Mouse (Mus musculus): ENCODE results near the gene Gpr153.
"Not testable (repeated sequence)": the region's sequence is repeated elsewhere in the genome, so short reads cannot be mapped to it uniquely, and the experiment has no call there.

The Gpr153 gene

DNA sequence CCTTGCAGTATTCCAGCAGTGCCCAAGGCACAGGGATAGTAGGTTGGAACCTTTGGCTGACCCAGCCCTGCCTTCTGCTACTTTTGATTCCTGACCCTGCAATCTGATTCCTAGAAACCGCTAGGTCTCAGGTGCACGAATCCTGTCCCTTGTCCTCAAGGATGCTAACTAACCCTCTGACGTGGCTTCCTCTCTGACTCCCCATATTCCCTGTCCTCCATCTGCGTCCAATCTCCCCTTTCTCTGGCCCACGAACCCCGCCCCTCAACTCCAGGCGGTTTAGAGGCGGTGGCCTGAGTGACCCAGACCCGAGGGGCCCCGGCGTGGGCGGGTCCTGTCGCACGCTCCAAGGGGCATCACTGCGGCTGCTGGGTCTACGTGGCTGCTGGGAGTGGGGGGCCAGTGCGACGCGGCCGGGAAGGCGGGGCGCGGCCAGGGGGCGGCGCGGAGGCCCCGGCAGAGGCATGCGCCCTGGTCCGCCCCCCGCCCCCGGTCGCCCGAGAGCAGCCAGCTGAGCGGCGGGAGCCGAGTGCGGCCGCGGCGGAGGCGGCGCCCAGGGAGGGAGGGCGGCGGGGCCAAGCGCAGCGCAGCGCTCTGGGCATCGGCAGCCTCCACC, at the start of gene Gpr153:
Gene Gpr153 (plus strand): TSS at position 612 of the 616 bp plus-strand sequence.
- DNase-seq: peak; percentile 66

DNA sequence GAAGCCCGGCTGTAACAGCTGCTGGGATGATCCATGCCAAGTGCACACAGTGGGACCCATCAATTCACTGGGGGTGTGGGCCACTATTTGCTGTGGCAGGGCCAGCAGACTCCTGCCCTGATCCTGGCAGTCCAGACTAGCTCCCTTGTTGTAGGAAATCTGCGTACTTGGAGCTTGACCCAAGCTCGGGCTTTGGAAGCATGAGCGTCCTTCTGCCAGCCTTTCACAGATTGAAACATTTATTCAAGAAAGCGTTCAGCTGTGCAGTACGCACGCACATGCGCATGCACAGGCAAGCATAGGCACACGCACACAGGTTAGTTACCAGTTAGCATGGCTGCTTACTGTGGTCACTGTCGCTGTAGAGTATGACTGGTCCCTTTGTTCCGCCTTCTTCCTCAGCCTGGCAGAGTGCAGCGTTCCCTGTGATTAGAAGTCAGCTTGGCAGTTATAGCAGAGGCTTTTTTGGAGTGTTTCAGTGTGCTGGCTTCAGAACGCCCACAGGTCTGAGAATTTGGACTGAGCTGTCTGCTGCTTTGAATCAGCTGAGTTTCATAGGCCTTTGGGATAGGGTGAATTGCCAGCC, 47.0 kb upstream of the Gpr153 start:
- peak; percentile 34 for DNase-seq

DNA sequence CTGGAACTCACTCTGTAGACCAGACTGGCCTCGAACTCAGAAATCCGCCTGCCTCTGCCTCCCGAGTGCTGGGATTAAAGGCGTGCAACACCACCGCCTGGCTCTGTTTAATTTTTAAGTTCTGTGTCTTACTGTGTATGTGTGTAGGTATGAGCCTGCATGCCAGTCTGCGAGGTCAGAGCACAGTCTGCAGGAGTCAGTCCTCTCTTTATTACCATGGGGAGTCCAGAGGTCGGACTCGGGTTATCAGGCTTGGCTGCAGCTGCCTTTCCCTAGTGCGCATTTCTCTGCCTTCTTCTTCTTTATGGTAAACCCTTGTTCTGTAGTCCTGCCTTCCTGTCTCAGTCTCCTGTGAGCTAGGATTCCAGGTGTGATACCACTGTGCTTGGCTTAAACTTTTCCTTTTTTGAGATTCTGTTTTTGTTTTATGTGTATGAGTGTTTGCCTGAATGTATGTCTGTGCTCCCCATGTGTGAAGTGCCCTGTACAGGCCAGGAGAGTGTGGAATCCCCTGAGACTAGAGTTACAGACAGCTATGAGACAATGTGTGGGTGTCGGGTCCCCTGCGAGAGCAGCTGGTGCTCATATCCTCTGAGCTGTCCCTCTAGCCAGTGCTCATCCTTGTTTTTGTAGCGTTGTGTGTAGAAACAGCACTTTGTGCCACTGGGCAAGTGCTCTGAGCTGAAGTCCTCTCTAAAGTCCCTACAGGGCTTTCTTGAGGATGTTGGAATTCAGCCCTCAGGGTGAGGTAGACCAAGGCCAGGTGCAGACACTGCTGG, 46.1 kb upstream of the Gpr153 start:
- DNase-seq: no peak

DNA sequence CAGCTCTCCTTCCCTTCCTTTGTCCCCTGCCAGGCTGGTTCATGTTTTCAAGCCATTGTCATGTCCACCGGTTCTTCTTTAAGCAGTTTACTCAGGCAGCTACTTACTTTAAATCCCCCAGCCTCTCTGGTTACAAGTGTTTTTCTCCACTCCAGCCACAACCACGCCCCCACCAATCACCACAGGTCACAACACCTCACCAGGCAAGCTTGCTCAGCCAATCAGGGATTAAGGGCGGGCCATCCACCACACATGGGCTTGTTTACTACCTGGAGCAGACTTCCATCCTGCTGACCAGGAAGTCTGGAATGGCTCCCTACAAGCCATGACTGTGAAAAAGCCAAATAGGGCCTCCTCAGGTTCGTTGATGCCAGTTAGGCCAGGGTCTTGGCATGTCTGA, 43.7 kb upstream of the Gpr153 start:
- DNase-seq: not testable (repeated sequence)

DNA sequence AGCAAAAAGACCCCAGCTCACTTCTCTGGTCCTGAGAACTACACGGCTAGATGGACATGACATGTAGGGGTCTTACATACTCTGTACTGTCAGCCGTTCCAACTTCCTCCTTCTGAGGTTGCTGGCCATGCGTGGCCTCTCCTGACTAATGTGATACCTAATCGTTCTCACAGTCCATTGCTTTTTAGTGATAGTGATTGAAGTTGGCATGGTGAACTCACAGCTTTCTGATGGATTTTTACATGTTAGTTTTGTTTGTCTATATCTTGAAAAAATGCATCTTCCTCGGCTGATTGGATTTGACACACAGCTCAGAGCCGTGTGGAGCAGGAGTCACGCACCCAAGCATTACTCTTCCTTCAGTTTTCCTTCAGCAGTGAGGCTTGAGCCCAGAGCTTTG, 42.7 kb upstream of the Gpr153 start:
- no peak for DNase-seq

DNA sequence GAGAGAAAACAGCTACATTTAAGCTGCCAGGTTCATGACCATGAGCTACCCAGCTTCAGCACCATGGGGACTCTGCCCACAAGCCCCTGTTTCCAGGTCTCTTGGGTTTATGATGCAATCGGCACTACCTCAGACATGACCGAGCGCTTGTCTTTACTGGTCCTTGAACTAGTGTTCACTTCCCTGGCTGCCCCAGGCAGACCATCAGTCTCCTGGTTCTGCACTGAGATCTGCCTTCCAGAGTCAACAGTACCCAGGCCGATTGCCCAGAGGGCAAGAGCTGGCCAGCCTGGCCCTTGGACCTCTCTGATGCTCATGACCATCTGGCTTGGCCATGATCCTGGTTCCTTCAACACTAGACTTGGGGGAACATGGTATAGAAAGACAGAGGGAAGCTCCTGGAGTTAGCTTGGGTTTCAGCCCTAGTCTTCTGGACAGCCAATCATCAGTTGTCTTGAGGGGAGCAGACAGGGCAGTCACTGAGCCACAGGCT, 41.6 kb upstream of the Gpr153 start:
- DNase-seq: no peak

DNA sequence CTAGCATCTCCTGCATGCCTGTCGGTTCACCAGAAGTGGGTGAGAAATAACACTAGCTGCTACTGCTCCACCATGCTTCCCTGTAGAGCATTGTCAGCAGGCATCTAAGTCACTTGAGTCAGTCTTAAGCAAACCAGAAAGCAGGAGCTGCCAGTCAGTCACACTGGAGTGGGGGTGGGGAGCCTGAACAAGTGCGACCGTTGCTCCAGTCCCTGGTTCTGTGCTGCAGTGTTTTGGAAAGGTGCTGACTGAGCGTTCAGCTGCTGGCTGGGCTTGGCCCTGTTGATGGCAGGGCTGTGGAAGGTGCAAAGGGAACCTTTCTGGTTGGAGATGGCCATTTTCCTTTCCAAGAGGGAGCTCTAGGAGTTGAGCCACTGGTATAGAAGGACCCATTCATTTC, 34.1 kb upstream of the Gpr153 start:
- no peak for DNase-seq

DNA sequence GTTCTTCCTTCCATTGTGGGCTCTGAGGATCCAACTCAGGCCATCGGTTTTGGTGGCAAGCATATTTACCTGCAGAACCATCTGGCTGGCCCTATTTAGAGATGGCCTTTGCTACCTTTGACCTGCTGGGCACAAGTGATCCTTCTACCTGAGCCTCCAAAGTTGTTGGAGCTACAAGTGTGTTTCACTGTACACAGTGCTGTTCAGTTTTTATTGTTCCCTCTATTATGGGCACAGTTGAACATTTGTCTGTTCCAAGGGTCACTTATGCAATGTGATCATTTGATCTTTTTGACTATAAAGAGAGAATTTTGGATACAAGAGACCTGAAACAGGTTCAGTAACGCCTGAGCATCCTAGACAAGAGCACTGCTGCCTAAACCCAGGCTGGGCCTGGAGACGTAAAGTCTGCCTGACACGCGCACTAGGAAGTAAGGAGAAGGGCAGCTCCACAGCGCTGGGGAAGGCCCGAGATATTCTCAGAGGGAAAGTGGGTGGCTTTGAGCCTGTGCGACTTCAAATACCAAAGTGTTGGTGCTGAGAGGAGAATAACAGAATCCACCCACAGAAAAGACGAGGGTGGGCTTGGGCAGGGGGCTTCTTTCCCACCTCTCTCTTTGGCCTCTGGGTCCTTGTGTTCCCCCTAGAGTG, 30.7 kb upstream of the Gpr153 start:
- no peak for DNase-seq

DNA sequence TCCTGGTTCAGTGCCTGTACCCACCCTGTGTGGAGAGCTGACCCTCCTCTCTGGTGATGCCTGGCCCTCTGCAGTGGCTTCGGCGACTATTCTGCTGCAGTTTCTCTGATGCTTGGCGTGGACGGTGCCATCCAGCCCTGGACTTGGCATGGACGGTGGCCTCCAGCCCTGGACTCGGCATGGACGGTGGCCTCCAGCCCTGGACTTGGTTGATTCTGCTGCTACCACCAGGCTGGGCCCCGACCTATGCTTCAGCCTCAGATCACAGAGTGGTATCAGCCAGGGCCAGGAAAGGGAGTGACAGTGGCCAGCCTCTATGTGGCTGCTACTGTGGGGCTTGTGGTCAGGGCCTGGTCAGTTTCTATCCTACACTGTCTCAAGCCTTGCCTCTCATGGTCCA, 30.1 kb upstream of the Gpr153 start:
- no peak for DNase-seq

DNA sequence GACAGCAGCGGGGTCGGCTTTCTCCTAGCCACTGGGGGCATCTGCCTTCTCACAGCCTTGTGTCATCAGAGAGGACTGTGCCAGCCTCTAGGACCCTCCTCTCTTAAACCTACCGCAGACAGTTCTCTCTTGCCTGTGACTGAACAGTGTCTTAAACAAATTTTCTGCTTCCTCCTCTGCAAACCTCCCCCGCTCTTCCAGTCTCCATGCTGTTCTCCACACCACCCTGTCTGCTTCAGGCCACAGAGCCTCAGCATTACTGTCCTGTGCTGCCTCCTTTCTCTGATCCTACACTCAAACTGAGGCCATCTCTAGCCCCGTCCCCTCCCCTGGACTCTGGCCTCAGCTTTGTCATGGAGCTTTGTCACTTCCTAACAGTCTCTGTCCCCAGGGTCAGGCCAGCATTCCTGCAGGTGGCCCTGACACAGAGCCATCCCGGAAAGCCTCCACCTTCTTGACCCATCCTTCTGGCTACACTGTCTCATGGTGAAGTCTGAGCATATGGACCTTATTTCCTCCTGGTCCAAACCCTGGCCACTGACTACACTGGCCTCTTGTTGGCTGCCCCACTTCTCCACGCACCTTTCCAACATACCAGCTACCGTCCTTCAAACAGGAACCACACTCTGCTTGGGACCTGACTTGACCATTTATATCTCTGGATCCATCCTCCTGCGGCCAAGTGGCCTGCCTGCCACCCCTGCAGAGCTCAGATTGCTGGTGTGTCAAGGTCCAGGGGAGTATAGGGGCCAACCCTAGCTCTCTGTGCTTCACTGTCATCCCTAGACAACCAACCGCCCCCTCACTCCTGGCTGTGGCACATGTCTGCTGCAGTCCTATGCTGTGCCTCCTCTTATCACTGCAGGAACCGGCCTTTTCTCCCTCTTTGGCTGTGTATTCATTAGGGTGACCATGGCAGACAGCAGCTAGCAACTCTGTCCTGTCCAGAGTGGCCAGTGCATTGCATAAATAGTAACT, 29.2 kb upstream of the Gpr153 start:
- no peak for DNase-seq

DNA sequence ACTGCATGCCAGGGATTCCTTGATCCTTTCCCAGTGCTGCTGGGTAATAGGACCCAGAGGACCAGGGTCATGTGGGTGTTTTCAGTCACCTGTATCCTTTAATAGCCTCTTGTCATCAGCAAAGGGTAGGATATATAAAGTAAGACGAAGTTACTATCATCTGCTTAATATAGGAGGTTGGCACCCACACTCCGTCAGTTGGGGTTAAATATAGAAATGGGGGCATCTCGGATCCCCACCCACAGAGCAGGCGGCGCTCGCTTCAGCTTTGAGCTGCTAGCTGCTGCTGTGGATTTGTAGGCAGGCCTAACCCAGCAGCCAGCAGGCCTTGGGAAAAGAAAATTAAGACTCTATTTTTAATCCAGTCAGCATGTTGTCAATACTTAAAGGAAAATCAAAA, 28.0 kb upstream of the Gpr153 start:
- peak; percentile 67 for DNase-seq

DNA sequence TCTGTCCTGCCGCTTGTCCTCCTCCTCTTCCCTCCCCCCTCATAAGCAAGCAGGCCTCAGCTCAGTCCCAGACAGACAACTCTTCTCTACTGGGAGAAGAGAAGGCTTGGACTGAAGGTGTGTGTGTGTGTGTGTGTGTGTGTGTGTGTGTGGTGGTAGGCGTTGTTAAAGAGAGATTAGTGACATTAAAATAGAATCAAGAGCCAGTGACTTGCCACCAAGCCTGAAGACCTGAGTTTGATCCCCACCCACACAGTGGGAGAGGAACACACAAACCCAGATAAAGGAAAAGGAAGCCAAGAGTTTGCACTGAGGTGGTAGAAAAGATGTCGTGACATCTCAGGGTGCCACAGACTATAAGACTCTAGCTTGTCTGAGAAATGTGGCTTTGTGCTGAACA, 26.8 kb upstream of the Gpr153 start:
- no peak for DNase-seq

DNA sequence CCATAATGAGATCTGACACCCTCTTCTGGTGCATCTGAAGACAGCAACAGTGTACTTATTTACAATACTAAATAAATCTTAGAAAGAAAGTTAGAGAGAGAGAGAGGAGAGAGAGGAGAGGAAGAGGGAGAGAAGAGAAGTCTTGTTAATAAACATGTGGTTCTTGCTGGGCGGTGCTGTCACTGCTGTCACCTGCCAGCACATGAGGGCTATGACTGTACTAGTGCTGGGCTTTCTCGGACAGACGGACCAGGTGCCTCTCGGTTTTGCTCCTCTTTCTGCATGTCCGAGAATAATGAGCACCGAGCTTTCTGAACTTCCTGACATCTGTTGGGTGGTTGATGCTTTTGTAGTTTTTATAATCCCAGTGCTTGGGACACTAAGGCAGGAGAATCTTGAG, 23.4 kb upstream of the Gpr153 start:
- DNase-seq: no peak

DNA sequence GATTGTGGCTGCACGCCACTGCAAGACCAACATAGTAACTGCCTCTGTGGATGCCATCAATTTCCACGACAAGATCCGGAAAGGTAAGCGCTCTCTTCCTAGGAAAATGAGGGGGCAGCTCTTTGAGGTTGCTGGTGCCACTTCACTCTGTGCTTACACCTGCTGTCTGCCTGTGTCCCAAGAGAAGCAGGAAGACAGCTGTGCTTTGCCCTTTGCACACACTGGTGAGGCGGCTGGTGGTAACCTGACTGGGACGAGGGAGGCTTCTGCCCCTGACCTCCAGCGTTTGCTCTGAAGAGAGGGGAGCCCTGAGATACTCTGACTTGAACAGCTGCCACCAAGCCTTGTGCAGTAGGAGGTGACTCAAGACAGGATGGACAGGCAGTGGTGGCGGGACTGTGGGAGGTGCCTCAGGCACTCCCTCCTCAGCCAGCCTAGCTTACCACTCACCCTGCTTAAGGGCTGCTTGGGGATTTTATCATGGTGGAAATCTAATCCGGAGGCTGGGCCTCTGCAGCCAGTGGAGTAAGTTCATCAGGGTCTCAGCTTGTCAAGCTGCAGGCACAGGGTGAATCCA, 20.8 kb upstream of the Gpr153 start:
- DNase-seq: no peak

DNA sequence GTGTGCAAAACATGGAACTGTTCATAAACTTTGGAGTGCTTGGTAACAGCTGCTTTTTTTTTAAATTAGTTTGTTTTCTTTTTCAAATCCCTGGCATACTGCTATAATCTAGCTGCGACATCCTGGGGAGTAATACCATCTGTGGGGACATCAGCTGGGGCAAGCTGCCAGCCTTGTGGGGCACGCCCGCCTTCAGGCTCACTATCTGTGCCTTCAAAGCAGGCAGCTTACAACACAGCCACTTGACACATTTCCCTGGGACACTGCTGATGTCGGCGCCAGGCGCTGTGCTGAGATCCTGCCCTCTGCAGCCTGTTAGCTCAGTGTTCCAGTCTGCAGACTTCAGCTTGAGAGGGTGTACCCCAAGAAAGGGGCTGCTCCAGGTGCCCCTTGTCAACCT, 17.0 kb upstream of the Gpr153 start:
- DNase-seq: peak; percentile 83

DNA sequence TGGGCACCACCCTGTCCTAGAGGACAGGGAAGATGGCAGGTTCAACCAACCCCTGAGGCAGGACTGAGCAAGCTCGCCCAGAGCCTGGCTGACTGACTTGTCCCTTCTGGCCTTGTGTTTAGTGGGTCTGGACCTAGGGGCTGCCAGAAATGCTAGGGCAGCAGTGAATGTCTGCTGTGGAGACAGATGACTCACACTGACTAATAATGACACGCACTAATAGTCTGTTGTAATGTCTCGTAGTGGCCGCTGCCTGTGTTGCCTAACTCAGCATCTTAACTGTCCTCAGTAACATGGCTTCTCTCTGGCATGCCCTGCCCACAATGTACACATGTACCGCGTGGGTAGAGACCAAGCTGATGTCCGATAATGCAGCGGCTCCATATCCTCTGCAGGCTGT, 13.6 kb upstream of the Gpr153 start:
- no peak for DNase-seq

DNA sequence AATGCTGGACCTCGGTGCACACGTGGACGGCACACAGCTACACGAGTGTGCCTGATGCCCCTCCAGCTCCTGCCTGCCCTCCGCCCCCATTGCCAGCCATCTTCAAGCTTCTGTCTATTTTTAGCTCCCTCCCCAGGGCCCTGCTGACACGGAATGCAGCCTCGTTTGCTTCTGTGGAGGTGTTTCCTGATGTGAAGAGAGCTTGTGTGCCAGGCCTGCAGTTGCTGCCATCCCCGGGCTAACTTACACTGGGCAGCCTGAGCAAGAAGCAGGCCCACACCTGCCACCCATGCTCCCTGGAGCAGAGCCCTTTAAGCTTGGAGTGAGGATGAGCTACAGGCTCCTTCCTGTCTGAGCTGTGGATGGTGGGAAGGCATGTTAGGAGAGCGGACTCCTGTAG, 11.8 kb upstream of the Gpr153 start:
- DNase-seq: no peak

DNA sequence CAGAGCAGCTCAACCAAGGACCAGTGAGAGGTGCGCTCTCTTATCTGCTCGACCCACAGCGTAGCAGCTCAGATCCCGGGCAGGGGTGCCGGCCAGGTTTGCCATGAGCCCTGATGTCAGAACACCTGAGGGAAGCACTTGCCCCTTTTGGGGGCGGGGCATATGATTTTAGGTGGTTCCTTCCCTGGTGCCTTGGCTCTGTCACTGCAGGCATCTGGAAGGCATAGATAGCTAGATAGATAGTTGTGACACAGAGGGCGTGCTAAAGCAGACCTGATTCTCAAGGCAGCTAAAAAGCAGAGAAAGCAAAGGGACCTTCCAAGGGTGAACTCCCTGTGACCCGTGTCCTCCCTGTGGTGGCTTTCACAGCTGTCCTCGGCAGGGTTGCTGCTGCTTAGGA, 10.9 kb upstream of the Gpr153 start:
- DNase-seq: no peak

DNA sequence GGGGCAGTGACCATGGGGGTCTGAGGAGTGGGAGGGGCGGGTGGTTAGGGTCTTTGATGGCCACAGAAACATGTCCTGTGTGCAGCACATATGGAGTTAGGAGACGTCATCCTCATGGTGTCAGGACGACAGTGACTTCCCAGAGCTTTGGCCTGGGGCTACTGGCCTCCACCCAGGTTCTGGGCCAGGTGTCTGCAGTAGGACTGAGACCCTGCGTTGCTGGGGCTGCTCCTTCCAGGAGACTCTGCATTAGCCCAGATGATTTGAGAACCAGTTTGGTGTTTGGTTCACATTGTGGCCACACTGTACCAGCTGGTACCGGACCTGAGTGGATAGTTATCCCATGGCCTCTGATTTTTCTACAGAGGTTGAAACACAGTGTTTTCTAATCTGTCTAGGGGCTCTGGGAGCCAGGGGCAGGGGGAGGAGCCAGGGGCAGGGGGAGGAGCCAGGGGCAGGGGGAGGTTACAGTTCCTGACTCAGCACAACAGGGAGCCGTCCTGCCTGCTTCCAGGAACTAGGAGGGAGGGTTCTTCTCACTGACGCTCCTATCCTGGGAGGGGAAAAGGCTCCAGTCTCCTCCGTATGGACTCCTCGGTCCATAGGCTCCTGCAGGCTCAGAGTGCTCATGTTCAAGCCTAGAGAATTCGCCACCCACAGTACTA, 10.4 kb upstream of the Gpr153 start:
- no peak for DNase-seq

DNA sequence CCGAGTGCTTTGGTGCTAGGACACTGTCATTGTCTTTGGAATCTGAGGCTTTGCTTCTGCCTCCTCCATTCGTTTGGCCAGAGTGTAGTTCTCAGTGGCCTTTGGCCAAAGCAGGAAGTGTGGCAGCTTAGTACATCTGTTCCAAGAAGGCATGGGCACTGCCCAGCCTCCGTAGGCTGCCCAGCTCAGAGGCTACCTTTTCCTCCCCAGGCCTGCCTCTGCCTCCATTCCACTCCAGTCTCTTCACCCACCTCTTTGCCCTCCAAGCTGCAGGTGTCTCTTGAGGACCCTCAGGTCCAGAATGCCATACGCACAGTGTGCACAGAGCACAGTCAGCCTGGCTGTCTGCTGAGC, 9.9 kb upstream of the Gpr153 start:
- DNase-seq: no peak

DNA sequence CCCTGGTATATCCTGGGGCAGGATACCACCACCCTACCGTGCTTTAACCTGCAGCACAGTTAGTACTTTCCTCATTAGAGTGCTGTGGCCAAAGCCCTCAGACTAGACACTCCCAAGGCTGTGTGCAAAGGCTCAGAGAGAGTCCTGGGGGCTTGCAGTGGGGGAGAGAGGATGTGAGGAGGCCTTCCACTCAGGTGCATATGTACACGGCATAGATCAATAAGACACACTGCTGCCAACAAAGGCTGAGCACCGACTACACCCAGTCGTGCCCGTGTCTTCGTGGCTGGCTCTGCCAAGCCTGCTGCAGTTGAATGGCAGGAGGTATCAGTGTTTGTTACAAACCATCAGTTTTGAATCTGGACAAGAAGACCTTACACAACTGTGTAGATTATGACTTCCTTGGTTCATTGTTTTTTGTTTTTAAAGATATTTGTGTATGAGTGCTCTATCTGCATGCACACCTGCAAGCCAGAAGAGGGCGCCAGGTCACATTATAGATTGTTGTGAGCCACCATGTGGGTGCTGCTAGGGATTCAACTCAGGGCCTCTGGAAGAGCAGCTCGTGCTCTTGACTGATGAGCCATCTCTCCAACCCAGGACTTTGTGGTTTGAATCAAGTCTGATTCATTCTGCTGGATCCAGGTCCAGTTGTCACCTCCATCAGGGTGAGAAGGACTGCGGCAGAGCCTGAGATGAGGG, 9.0 kb upstream of the Gpr153 start:
- no peak for DNase-seq

All from right cerebral cortex, postnatal 14 days (tissue).